Mouse (Mus musculus) myocyte (in vitro differentiated cells): ENCODE results near the gene Csnk1d.

Experiments used
- CEBPB ChIP-seq: IDR thresholded peaks from 2 replicates; pipeline ENCODE4 v1.6.1; 2011; ENCODE audit warnings: mild to moderate bottlenecking, moderate library complexity; ENCODE audit not compliant: poor library complexity, insufficient read depth, severe bottlenecking
- POLR2A ChIP-seq: IDR thresholded peaks from one replicate; pipeline ENCODE4 v1.6.1; 2011; ENCODE audit warnings: low read depth, mild to moderate bottlenecking, control low read depth, moderate library complexity; ENCODE audit not compliant: insufficient read length

- TF ChIP-seq POLR2A (no peak), CEBPB (no peak)
Measured at GRCm38 (mm10) chr11:120991791-120992190, 661 bp upstream of the Csnk1d start.
